Mouse (Mus musculus) liver, embryonic 12.5 days (tissue): ENCODE measurements around the gene Hipk1. TPM values are rescaled to one million over a fixed set of nuclear protein-coding genes. Genes with fewer than 3 reads are reported as not detected.

Experiments used
- ATAC-seq: fragments of 200-750 bp; cut with Nextera tagmentation; 2 replicates; pipeline ENCODE4 v1.8.0; 2017; ENCODE audit warnings: moderate number of reproducible peaks, mild to moderate bottlenecking, moderate library complexity
- H3K27ac ChIP-seq: fragments of 300-500 bp; sonication (generic); 2 replicates; pipeline ENCODE4 v1.5.1; 2016; ENCODE audit warnings: mild to moderate bottlenecking
- H3K27me3 ChIP-seq: fragments of 300-500 bp; sonication (generic); replicated peaks from 2 replicates; pipeline ENCODE4 v1.6.1; 2016; ENCODE audit warnings: mild to moderate bottlenecking, moderate library complexity
- H3K36me3 ChIP-seq: fragments of 300-500 bp; sonication (generic); 2 replicates; pipeline ENCODE4 v1.6.1; 2016; ENCODE audit warnings: mild to moderate bottlenecking, moderate library complexity
- H3K4me1 ChIP-seq: fragments of 300-500 bp; sonication (generic); 2 replicates; pipeline ENCODE4 v1.6.1; 2016
- H3K4me2 ChIP-seq: fragments of 300-500 bp; sonication (generic); 2 replicates; pipeline ENCODE4 v1.6.1; 2016; ENCODE audit warnings: mild to moderate bottlenecking, moderate library complexity
- H3K4me3 ChIP-seq: fragments of 300-500 bp; sonication (generic); 2 replicates; pipeline ENCODE4 v1.5.1; 2016; ENCODE audit warnings: mild to moderate bottlenecking, moderate library complexity
- H3K9ac ChIP-seq: fragments of 300-500 bp; sonication (generic); 2 replicates; pipeline ENCODE4 v1.6.1; 2016; ENCODE audit warnings: mild to moderate bottlenecking, moderate library complexity
- H3K9me3 ChIP-seq: fragments of 300-500 bp; sonication (generic); replicated peaks from 2 replicates; pipeline ENCODE4 v1.6.1; 2016; ENCODE audit warnings: mild to moderate bottlenecking, moderate library complexity
- WGBS: fragments of 180-500 bp; shearing (Covaris S2); methylation state at CpG from one replicate; pipeline ENCODE4 v1.1.7; 2016; ENCODE audit not compliant: insufficient replicate concordance; 5-methylcytosine and 5-hydroxymethylcytosine counted together
- polyA plus RNA-seq: library from polyadenylated mRNA; unstranded; fragments of >200 nt; fragmentation: Nextera tagmentation; extraction: Ambion mirVana; gene quantifications from 2 replicates; pipeline ENCODE4 v1.2.1, GENCODE M21; 2016

Hipk1 gene
- polyA plus RNA-seq, 1 experiment from 2014 or later = 17.7 TPM

DNA sequence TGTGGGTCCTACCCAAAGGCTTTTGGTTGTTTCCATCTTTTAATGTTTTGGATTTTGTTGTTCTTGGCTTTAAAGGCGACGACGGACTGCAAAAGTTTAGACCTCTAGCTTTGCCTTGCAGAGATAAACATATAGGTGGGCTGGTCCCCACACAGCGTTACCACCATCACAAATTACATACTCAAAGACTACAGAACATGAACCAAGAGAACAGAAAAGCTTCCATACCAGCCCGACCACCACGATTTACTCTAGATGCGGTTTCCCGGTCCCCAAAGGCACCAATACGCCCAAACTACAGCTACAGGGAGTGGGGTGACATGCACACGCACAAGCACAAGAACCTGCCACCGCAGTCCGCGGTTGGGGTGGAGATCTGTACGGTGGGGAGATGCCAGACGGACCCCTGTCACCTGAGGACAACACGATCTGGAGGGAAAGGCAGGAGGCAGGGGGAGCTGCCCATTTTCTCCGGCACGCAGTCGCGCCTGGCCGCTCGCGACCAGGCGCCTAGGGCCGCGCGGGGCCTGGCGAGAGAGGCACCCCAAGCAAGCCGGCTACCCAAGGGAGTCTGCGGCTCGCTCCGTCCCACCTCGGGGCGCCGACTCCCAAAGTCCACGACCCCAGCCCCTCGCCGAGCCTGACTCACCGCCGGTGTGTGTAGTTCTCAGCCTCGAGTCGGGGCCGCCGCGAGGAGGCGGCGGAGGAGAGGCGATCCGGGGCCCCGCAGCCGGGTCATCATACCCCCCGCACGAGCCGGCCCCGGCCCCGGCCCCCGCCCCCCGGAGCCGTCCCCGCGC is 817 bp downstream of the Hipk1 start:
- no peaks in the 10 kb centered on the region for H3K27me3 ChIP-seq
- peak overlapping the region; percentile 98 for H3K4me3 ChIP-seq
- peak overlapping the region; percentile 91 for H3K27ac ChIP-seq
- H3K9me3 ChIP-seq = no peaks in the 10 kb centered on the region
- peaks cover 75% of the 10 kb centered on the region for H3K4me1 ChIP-seq
- H3K9ac ChIP-seq = peak overlapping the region; percentile 100
- peaks cover 14% of the 10 kb centered on the region for H3K36me3 ChIP-seq
- peak overlapping the region; percentile 73 for H3K4me2 ChIP-seq
- under 1% methylated on average over 55 of the region's 61 CpGs for WGBS
- ATAC-seq = peak; percentile 67

DNA sequence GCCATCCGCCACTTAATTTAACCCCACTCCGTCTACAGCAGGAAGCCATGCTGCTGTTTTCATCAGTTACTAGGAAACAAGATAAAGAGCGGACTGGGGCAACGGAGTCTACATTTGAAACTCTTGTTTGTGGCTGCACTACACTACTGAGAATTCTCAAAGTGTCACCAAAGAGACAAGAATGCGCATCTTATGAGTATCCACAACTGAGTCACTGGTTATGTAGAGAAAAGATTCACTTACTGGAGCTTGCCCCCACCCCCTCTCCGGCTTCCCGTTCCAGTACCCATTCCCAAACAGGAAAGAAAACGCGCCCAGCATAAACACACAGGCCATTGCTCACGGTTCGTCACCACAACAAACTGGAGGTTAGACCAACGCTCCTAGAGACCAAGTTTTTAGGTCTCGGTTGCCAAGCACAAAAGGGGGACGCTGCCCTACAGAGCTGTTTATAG is 1.4 kb downstream of the Hipk1 start:
- under 1% methylated on average over 14 of the region's 14 CpGs for WGBS
- peak; percentile 28; the same call in 1 of the 2 replicates for ATAC-seq
- Histone ChIP-seq H3K4me1 (peaks cover 81% of the 10 kb centered on the region), H3K36me3 (peaks cover 14% of the 10 kb centered on the region), H3K4me3 (peak overlapping the region; percentile 98), H3K9me3 (no peaks in the 10 kb centered on the region), H3K9ac (peak overlapping the region; percentile 100), H3K27me3 (no peaks in the 10 kb centered on the region), H3K4me2 (peak overlapping the region; percentile 73), H3K27ac (peak overlapping the region; percentile 91)

GRCm38 (mm10) chr3:103789096-103789495 is 2.3 kb downstream of the Hipk1 start:
- Histone ChIP-seq H3K27ac (peak overlapping the region; percentile 91), H3K9me3 (no peaks in the 10 kb centered on the region), H3K4me2 (peak overlapping the region; percentile 73), H3K36me3 (peaks cover 21% of the 10 kb centered on the region), H3K9ac (peak overlapping the region; percentile 100), H3K4me3 (peak overlapping the region; percentile 98), H3K4me1 (peaks cover 82% of the 10 kb centered on the region), H3K27me3 (no peaks in the 10 kb centered on the region)
- no peak for ATAC-seq
- WGBS = 73% methylated on average over 7 of the region's 7 CpGs

GRCm38 (mm10) chr3:103787225-103787624 is 4.1 kb downstream of the Hipk1 start:
- H3K27ac ChIP-seq = peak overlapping the region; percentile 52; the same call in 1 of the 2 replicates

DNA sequence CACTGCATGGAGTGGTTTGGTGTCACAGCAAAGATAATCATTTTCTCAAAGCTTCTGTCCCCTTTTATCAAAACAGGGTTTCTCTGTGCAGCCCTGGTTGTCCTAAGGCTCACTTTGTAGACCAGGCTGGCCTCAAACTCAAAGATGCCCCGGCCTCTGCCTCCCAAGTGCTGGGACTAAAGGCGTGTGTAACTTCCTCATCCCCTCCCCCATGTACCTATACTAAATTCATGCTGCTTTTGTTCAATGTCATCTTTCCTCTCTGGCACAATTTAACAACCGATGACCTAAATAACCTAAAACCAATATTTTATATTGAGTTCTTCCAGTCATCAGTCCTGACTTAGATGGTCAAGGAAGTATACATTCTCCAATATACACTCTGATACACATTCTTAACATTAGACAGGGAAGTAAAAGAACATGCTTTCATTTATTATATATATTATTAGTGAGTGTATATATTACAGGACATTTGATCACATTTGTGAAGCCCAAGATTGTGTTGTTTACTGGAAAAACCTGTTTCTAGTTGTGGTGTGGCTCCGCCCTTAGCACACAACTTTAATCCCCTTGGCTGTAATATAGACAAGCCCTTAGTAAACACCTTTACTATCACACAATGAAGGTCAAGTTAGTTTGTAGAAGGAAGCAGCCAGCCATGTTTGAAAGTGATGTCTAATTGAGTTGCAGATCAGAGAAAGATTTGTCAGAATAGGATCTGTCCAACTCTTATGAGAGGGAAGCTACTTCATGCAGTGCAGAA is 8.3 kb downstream of the Hipk1 start:
- Histone ChIP-seq H3K4me2 (peak overlapping the region; percentile 15; the same call in 1 of the 2 replicates), H3K27me3 (no peaks in the 10 kb centered on the region), H3K9ac (0 out of 2 replicates have a peak overlapping the region, but pooled peaks have one; percentile 20), H3K4me3 (no peak overlapping the region), H3K36me3 (peaks cover 28% of the 10 kb centered on the region), H3K4me1 (peaks cover 90% of the 10 kb centered on the region), H3K9me3 (no peaks in the 10 kb centered on the region), H3K27ac (0 out of 2 replicates have a peak overlapping the region, but pooled peaks have one; percentile 6)
- ATAC-seq = no peak
- WGBS = 52% methylated on average over 4 of the region's 4 CpGs

More at GRCm38 (mm10) chr3:103787225-103787624, 4.1 kb downstream of the Hipk1 start:
- no peaks in the 10 kb centered on the region for H3K27me3 ChIP-seq
- H3K4me1 ChIP-seq = peaks cover 82% of the 10 kb centered on the region
- ATAC-seq = no peak
- H3K9ac ChIP-seq = 0 out of 2 replicates have a peak overlapping the region, but pooled peaks have one; percentile 7
- 50% methylated on average over 7 of the region's 7 CpGs for WGBS
- peak overlapping the region; percentile 28 for H3K4me2 ChIP-seq
- H3K9me3 ChIP-seq = no peaks in the 10 kb centered on the region
- peaks cover 25% of the 10 kb centered on the region for H3K36me3 ChIP-seq
- H3K4me3 ChIP-seq = peak overlapping the region; percentile 13; the same call in 1 of the 2 replicates

DNA sequence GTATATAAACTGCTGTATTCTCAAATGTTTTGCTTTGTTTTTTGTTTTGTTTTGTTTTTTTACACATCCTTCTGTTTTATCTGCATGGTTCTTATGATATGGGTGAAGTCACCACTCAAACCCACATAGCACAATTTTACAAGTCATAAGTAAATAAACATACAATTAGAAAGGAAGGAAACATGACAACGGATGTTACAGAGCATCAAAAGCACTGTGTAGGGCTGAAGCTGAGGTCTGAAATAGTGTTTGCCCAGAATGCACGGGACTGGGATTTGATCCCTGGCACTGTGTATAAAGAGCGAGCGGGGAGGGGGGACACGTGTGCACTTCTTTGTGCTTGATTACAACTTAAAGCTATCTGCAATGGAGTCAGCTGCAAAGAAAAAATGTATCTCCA is 10.6 kb downstream of the Hipk1 start:
- Histone ChIP-seq H3K36me3 (peaks cover 38% of the 10 kb centered on the region), H3K27me3 (no peaks in the 10 kb centered on the region), H3K9me3 (no peaks in the 10 kb centered on the region), H3K4me2 (no peak overlapping the region), H3K27ac (no peak overlapping the region), H3K9ac (no peak overlapping the region), H3K4me3 (no peak overlapping the region), H3K4me1 (peaks cover 68% of the 10 kb centered on the region)
- ATAC-seq = no peak
- WGBS = 81% methylated on average over 5 of the region's 5 CpGs

DNA sequence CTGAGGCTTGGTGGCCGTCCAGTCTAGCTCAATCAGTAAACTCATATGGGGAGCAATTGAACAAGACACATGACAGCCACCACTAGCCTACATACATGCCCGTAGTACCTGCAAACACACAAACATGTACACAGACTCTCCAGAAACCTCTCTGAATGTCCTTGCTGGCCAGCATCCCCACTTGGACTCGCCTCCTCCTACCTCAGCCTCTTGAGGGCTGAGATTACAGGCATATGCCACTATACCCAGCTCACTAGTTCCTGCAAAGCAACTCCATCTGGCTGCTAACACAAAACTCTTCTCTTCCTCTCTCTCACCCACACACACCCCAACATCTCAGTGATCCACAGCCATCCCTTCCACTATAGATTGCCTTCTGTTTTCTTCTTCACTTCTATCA is 11.1 kb downstream of the Hipk1 start:
- peaks cover 63% of the 10 kb centered on the region for H3K4me1 ChIP-seq
- no peak for ATAC-seq
- H3K9ac ChIP-seq = no peak overlapping the region

GRCm38 (mm10) chr3:103779183-103779582 is 12.2 kb downstream of the Hipk1 start:
- ATAC-seq = no peak
- Histone ChIP-seq H3K27me3 (no peaks in the 10 kb centered on the region), H3K4me3 (no peak overlapping the region), H3K27ac (no peak overlapping the region), H3K9ac (no peak overlapping the region), H3K4me1 (peaks cover 52% of the 10 kb centered on the region), H3K4me2 (no peak overlapping the region), H3K9me3 (no peaks in the 10 kb centered on the region), H3K36me3 (peaks cover 46% of the 10 kb centered on the region)
- WGBS = 60% methylated on average over 7 of the region's 7 CpGs

More for the DNA sequence above, 11.1 kb downstream of the Hipk1 start:
- H3K27me3 ChIP-seq = no peaks in the 10 kb centered on the region
- H3K36me3 ChIP-seq = peaks cover 43% of the 10 kb centered on the region
- no peak overlapping the region for H3K4me3 ChIP-seq
- H3K4me2 ChIP-seq = no peak overlapping the region
- H3K9me3 ChIP-seq = no peaks in the 10 kb centered on the region
- no peak overlapping the region for H3K27ac ChIP-seq
- 79% methylated on average over 3 of the region's 3 CpGs for WGBS

- Histone ChIP-seq H3K27ac (no peak overlapping the region), H3K9me3 (no peaks in the 10 kb centered on the region), H3K9ac (no peak overlapping the region), H3K27me3 (no peaks in the 10 kb centered on the region), H3K4me1 (peaks cover 47% of the 10 kb centered on the region), H3K36me3 (peaks cover 46% of the 10 kb centered on the region), H3K4me2 (no peak overlapping the region), H3K4me3 (no peak overlapping the region)
- WGBS = 66% methylated on average over 6 of the region's 6 CpGs
- ATAC-seq = no peak
Measured at GRCm38 (mm10) chr3:103778660-103779059, 12.7 kb downstream of the Hipk1 start.

GRCm38 (mm10) chr3:103777940-103778339 is 13.4 kb downstream of the Hipk1 start:
- H3K9ac ChIP-seq = no peak overlapping the region
- no peaks in the 10 kb centered on the region for H3K27me3 ChIP-seq
- no peak overlapping the region for H3K4me3 ChIP-seq
- no peaks in the 10 kb centered on the region for H3K9me3 ChIP-seq
- 80% methylated on average over 11 of the region's 11 CpGs for WGBS
- H3K4me2 ChIP-seq = no peak overlapping the region
- peaks cover 45% of the 10 kb centered on the region for H3K4me1 ChIP-seq
- H3K27ac ChIP-seq = no peak overlapping the region
- ATAC-seq = no peak
- peaks cover 53% of the 10 kb centered on the region for H3K36me3 ChIP-seq

DNA sequence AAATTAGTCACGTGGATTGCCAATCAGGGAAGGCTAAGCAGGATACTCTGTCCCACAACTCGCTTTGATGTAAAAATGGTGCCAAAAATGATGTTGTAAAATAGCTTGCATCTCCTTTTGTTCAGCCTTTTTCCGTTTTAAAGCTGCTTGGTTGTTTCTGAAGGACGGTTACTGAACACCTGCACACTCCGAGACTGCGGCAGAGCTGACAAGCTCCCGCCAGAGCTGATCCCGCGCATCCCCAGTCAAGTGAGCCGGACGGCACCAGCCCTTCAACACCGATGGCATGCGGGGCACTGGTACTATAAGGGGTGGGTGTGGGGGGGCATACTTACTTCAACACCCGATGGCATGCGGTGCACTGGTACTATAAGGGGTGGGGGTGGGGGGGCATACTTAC is 17.4 kb downstream of the Hipk1 start:
- peaks cover 93% of the 10 kb centered on the region for H3K36me3 ChIP-seq

DNA sequence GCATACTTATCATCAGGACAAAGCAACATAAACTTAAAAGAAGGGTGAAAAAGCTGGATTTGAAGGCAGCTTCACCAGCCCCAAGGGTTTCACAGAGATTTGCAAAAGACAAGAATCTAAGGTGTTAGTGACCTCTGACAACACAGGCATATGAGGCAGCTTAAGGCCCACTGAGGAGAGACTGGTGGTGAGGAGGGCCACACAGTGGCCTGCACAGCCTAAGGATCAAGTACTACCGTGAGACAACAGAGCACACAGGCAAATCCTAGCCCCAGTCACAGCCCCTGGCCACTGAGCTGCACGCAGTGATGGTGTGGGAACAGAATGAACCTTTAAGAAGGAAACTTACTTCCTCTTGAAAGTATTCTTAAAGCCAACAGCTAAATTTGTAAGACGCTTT is 17.9 kb downstream of the Hipk1 start:
- Histone ChIP-seq H3K27me3 (no peaks in the 10 kb centered on the region), H3K4me2 (no peak overlapping the region), H3K9me3 (no peaks in the 10 kb centered on the region), H3K27ac (0 out of 2 replicates have a peak overlapping the region, but pooled peaks have one; percentile 10), H3K36me3 (peaks cover 95% of the 10 kb centered on the region), H3K9ac (no peak overlapping the region), H3K4me1 (peaks cover 11% of the 10 kb centered on the region; the same call in 1 of the 2 replicates), H3K4me3 (no peak overlapping the region)
- ATAC-seq = no peak
- 78% methylated on average over 3 of the region's 3 CpGs for WGBS

More for the DNA sequence above, 17.4 kb downstream of the Hipk1 start:
- Histone ChIP-seq H3K4me2 (no peak overlapping the region), H3K27me3 (no peaks in the 10 kb centered on the region), H3K27ac (no peak overlapping the region), H3K9ac (no peak overlapping the region), H3K4me1 (peaks cover 14% of the 10 kb centered on the region), H3K4me3 (no peak overlapping the region), H3K9me3 (no peaks in the 10 kb centered on the region)
- ATAC-seq = no peak
- 88% methylated on average over 15 of the region's 15 CpGs for WGBS
